Mouse (Mus musculus) megakaryocyte, embryonic 14.5 days (primary cell): ENCODE data around the gene Tdgf1. TPM values are rescaled to one million over a fixed set of nuclear protein-coding genes. Genes with fewer than 3 reads are reported as not detected.

Source experiments
- H3K27me3 ChIP-seq: replicated peaks from 2 replicates; pipeline ENCODE3; 2012; ENCODE audit warnings: inconsistent platforms
- H3K36me3 ChIP-seq: replicated peaks from 2 replicates; pipeline ENCODE3; 2012; ENCODE audit warnings: low read length, inconsistent platforms, mixed read lengths
- H3K4me1 ChIP-seq: 2 replicates; pipeline ENCODE4 v1.6.1; 2012; ENCODE audit warnings: inconsistent platforms
- H3K4me3 ChIP-seq: replicated peaks from 2 replicates; pipeline ENCODE3; 2012; ENCODE audit warnings: moderate library complexity, mild to moderate bottlenecking, inconsistent platforms
- H3K9me3 ChIP-seq: 2 replicates; pipeline ENCODE4 v1.6.1; 2012; ENCODE audit warnings: inconsistent platforms
- FLI1 ChIP-seq: IDR thresholded peaks from 2 replicates; pipeline ENCODE4 v1.6.1; 2012; ENCODE audit warnings: low read length, inconsistent platforms, mixed read lengths
- GATA1 ChIP-seq: IDR thresholded peaks from 3 replicates; pipeline ENCODE4 v1.6.1; 2012; ENCODE audit warnings: mixed read lengths, low read length, inconsistent platforms, borderline replicate concordance
- polyA plus RNA-seq: library from polyadenylated mRNA; stranded (reverse); fragments of >175 nt; gene quantifications from 2 replicates; pipeline ENCODE4 v1.2.3, GENCODE M21; 2012; ENCODE audit warnings: low replicate concordance; ENCODE audit not compliant: insufficient read depth

Tdgf1 gene
- polyA plus RNA-seq, 1 experiment: not detected

- H3K4me1 ChIP-seq: peaks cover 44% of the 10 kb centered on the region
- H3K9me3 ChIP-seq: no peaks in the 10 kb centered on the region
- H3K36me3 ChIP-seq: no peaks in the 10 kb centered on the region
- TF ChIP-seq GATA1 (no peak), FLI1 (no peak)
- H3K4me3 ChIP-seq: no peak overlapping the region
- peaks cover 44% of the 10 kb centered on the region for H3K27me3 ChIP-seq
These were observed 10.0 kb upstream of the Tdgf1 start for GRCm38 (mm10) chr9:110955962-110956361.

DNA sequence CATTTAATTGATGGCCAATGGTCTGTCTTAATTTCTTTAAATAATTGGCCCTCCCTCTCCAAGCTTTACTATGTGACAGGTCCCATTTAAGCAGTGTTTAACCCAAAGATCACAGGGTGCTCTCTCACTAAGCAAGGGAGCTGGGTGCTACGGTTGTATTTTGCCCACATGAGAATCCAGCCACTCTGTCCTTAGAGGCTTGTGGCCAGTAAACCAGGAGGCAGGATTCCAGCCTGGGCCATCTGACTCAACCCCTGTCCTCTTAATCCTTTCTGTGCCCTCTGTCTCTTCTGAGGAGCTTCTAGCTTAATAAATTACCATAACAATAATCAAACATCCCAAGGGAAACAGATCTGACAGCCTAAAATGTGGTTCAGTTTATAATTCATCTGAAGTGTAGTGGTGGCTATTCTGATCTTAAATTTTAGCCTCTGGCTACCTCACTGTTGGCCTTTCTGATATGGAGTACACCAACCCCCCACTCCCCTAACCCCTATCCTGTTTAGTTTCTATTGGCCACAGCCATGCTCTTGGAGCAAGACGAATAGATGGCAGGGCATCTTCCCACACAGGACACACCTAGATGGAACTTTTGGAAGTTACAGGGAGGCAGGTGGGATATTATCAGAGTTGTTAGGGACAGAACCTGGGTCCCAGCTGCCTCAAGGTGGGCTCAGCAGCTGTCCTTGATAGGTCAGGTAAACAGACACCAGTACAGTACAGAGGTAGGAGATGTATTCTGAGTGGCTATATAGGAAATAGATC lies 8.9 kb upstream of the Tdgf1 start:
- peaks cover 40% of the 10 kb centered on the region for H3K27me3 ChIP-seq
- 0 out of 2 replicates have a peak, but pooled peaks cover 2% of the 10 kb centered on the region for H3K9me3 ChIP-seq
- TF ChIP-seq GATA1: no peak
- TF ChIP-seq FLI1: no peak
- no peak overlapping the region for H3K4me3 ChIP-seq
- H3K36me3 ChIP-seq: no peaks in the 10 kb centered on the region
- H3K4me1 ChIP-seq: peaks cover 39% of the 10 kb centered on the region

GRCm38 (mm10) chr9:110953550-110954461 lies 7.8 kb upstream of the Tdgf1 start:
- Histone ChIP-seq H3K4me3 (peak overlapping the region; percentile 91), H3K9me3 (0 out of 2 replicates have a peak, but pooled peaks cover 2% of the 10 kb centered on the region), H3K27me3 (peaks cover 40% of the 10 kb centered on the region), H3K4me1 (peaks cover 46% of the 10 kb centered on the region), H3K36me3 (no peaks in the 10 kb centered on the region)
- TF ChIP-seq FLI1 (no peak), GATA1 (no peak)

GRCm38 (mm10) chr9:110952931-110953549 lies 7.1 kb upstream of the Tdgf1 start:
- TF ChIP-seq FLI1: no peak
- no peak for TF ChIP-seq GATA1
- peak overlapping the region; percentile 91 for H3K4me3 ChIP-seq
- peaks cover 50% of the 10 kb centered on the region for H3K4me1 ChIP-seq
- H3K9me3 ChIP-seq: 0 out of 2 replicates have a peak, but pooled peaks cover 2% of the 10 kb centered on the region
- H3K27me3 ChIP-seq: peaks cover 35% of the 10 kb centered on the region
- H3K36me3 ChIP-seq: no peaks in the 10 kb centered on the region

DNA sequence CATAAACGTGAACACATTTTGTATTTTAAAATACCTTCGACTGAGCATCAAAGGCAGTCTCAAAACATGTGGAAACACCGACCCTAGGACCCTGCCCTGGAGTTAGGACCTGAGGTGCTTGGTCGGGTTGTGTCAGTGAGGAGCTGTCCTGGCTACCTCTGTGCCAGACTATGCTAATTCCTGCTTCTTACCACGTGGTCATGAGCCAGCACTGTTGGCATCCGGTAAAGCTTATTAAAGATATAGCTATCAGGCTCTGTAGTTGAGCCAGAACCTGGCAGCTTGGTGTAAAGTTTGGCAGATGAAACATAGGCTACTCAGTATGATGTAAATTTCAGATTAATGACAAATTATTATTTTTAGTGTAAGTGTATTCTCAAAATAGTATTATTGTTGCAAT lies 6.4 kb upstream of the Tdgf1 start:
- Histone ChIP-seq H3K4me1 (peaks cover 54% of the 10 kb centered on the region), H3K36me3 (no peaks in the 10 kb centered on the region), H3K4me3 (no peak overlapping the region), H3K27me3 (peaks cover 37% of the 10 kb centered on the region), H3K9me3 (0 out of 2 replicates have a peak, but pooled peaks cover 2% of the 10 kb centered on the region)
- no peak for TF ChIP-seq FLI1
- no peak for TF ChIP-seq GATA1

- TF ChIP-seq GATA1: no peak
- no peak for TF ChIP-seq FLI1
These were observed 5.9 kb upstream of the Tdgf1 start for GRCm38 (mm10) chr9:110951866-110952265.

DNA sequence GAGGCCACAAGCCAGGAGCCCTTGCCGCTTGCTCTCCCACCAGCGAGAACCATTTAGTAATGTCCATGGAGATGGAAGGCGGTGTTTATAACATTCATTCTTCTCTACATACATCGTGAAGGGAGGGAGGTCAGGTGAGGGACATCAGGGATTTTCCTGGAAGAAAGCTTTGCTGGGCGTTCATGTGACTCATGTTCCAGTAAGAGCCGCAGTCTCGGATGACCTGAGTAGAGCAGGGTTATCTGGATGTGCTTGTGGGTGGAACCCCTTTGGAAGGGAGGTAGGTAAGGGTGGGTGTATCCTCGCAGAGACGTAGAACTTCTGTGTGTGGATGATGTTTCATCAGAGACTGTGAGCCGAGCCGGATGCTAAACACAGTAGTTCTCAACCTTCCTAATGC lies 5.4 kb upstream of the Tdgf1 start, which contains the start of gene Lrrc2:
Gene Lrrc2, plus strand, starts transcription at position 149 of the 400 bp plus-strand sequence.
- Histone ChIP-seq H3K36me3 (no peaks in the 10 kb centered on the region), H3K9me3 (0 out of 2 replicates have a peak, but pooled peaks cover 2% of the 10 kb centered on the region), H3K4me3 (peak within 1 kb of the TSS; percentile 16), H3K27me3 (peaks cover 47% of the 10 kb centered on the region), H3K4me1 (peaks cover 54% of the 10 kb centered on the region)
- no peak for TF ChIP-seq GATA1
- TF ChIP-seq FLI1: no peak

More at GRCm38 (mm10) chr9:110951866-110952265, 5.9 kb upstream of the Tdgf1 start:
- Histone ChIP-seq H3K36me3 (no peaks in the 10 kb centered on the region), H3K9me3 (0 out of 2 replicates have a peak, but pooled peaks cover 2% of the 10 kb centered on the region), H3K4me1 (peaks cover 54% of the 10 kb centered on the region), H3K4me3 (peak overlapping the region; percentile 16), H3K27me3 (peaks cover 42% of the 10 kb centered on the region)

- H3K27me3 ChIP-seq: peaks cover 41% of the 10 kb centered on the region
- H3K36me3 ChIP-seq: no peaks in the 10 kb centered on the region
- TF ChIP-seq GATA1 (no peak), FLI1 (no peak)
- 0 out of 2 replicates have a peak, but pooled peaks cover 2% of the 10 kb centered on the region for H3K9me3 ChIP-seq
- peaks cover 54% of the 10 kb centered on the region for H3K4me1 ChIP-seq
- H3K4me3 ChIP-seq: no peak overlapping the region
These were observed 4.2 kb upstream of the Tdgf1 start for GRCm38 (mm10) chr9:110950109-110950508.

GRCm38 (mm10) chr9:110948813-110949310 lies 2.9 kb upstream of the Tdgf1 start:
- peaks cover 32% of the 10 kb centered on the region for H3K27me3 ChIP-seq
- no peaks in the 10 kb centered on the region for H3K36me3 ChIP-seq
- peaks cover 45% of the 10 kb centered on the region for H3K4me1 ChIP-seq
- H3K9me3 ChIP-seq: 0 out of 2 replicates have a peak, but pooled peaks cover 2% of the 10 kb centered on the region
- TF ChIP-seq FLI1: no peak
- TF ChIP-seq GATA1: no peak
- no peak overlapping the region for H3K4me3 ChIP-seq
